Mouse (Mus musculus) thymus, postnatal 0 days (tissue): Measurements from ENCODE around the gene Smco1. TPM values are rescaled to one million over a fixed set of nuclear protein-coding genes. Genes with fewer than 3 reads are reported as not detected.
"Not testable (repeated sequence)": the region's sequence is repeated elsewhere in the genome, so short reads cannot be mapped to it uniquely, and the experiment has no call there.

Experiments
- DNase-seq: peaks from one replicate; pipeline ENCODE4 v3.0.0-alpha.2; 2015; ENCODE audit warnings: low spot score
- polyA plus RNA-seq: library from polyadenylated mRNA; unstranded; fragments of >200 nt; fragmentation: Nextera tagmentation; extraction: Ambion mirVana; gene quantifications from 2 replicates; pipeline ENCODE4 v1.2.1, GENCODE M21; 2015

Gene Smco1
- polyA plus RNA-seq, result not detected in 2 replicates

DNA sequence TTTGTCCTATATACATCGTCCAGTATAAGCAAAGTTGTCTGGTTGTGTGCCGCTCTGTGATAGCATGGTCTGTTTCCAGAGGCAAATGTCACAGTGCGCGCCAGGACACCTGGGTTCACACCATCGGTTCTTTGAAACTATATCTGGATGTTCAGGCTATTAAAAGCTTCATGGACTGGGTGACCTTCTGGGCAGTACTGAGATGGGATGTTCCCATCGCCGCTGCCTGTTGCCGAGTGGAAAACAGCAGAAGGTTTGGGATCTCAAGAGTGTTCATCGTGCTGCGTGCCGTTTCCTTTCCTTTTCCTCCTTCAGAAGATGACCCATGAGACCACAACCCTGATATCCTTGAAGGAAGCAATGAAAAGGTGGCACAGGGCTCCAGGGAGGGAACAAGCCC lies at the start of gene Smco1:
Gene Smco1, plus strand, starts transcription at position 178 of the 400 bp plus-strand sequence.
- DNase-seq, result no peak

DNA sequence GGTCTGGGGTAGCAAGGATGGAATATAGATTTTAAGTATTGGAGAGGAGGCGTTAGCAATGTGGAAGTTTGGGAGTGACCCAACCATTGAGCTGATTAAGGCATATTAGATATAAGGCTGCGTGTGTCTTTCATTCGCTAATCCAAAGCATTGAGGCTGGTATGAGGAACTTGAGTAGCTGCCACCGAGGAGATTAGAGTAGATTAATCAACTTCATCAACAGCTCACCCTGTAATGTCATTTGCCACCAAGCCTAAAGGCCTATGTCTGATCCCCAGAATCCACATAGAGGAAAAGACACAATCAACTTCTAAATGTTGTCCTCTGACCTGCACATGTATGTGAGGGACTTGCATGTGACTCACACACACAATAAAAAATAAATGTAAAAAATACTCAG lies 49.5 kb upstream of the Smco1 start:
- no peak for DNase-seq

DNA sequence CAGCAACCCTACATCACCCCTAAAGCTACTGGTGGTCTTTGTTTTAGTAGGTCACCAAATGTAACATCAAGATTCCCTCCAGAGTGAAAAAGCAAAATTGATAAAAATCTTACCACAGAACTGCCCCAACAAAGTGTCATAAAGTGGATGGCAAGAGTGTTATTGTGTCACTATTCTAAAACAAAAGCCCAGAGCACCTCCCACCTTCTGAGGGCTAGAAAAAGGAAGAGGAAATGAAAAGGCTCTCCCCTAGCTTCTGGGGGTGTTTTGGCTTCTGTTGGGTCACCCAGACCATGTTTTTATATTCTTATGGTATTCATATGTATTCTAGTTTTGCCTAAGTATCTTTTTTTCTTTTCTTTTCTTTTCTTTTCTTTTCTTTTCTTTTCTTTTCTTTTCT lies 48.9 kb upstream of the Smco1 start:
- no peak for DNase-seq

DNA sequence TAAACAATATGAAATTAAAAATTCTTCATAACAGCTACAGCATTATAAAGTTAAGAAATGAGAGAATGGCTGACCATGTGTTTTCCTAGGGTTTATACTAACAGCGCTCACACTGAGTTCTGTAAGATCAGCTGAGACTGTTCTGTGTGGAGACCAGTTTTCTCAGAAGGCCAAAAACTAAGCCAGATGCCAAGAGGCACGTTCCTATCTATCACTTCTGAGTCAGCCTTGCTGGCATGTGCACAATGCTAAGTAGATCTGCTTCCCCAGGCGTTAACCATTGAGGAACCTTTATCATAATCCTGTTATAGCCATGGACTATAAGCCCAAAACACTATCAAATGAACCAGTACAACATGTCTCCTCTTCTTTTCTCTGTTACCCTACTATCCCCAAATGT lies 39.2 kb upstream of the Smco1 start:
- DNase-seq, result not testable (repeated sequence)

DNA sequence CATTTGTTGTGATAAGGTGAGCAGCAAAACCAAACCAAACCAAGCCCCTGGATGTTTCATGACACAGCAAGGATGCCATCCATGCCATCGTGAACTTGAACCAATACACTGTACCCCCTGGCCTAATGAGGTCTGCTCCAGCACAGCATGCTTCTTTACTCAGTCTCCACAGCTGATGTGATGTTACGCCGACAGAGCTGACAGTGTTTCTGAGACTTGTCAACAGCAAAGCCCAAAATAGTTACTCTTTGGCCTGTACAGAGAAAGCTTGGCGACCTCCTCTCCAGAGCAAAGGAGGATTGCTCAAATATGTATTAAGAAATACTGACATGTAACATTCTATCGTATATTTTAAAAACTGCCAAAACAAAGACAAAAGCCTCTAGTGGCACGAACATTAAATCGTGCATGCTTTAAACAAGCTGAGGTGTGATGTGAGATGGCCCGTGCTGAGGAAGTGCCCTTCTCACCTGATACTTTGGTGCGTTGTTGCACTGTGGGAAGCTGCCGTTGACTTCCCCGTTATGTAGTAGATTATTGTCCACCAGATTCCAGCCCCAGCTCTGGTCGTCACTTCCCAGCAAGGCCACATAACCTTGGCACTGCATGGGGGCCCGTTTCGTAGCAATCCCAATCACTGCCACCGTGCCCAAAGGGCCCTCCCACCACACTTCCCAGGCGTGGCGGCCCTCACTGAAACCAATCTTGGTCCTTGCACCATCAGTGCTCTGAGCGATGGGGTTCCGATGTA lies 33.2 kb upstream of the Smco1 start:
- DNase-seq, result no peak

DNA sequence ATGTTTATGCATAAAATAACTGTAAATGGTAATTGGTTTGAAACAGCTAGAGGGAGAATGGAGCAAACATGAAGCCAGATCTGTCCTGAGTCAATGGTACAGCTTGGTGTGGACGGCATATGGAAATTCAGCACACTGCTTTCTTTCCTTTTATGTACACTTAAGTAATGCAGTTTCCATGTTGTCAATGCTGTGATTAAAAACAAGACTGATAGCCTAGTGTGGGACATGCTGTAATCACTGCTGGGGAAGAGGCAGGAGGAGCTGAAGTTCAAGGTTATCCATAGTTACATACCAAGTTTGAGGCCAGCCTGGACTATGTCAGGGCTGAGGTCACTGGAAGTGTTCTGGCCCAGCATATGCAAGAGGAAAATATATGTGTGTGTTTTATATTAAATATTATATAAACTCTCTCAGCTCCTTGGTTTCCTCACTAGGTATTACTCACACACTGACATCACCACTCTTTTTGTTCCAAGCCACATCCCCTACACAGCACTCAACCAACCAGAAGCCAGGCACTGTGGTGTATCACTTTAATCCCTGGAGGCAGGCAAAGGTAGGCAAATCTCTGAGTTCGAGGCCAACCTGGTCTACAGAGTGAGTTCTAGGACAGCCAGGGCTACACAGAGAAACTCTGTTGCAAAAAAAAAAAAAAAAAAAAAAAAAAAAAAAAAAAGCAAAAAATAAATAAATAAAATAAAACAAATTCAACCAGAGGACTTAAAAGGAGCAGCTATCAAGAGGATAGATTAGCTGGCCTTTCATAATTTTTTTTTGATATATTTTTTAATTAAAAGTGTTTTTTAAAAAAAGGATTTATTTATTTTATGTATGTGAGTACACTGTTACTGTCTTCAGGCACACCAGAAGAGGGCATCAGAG lies 31.6 kb upstream of the Smco1 start:
- DNase-seq, result no peak

DNA sequence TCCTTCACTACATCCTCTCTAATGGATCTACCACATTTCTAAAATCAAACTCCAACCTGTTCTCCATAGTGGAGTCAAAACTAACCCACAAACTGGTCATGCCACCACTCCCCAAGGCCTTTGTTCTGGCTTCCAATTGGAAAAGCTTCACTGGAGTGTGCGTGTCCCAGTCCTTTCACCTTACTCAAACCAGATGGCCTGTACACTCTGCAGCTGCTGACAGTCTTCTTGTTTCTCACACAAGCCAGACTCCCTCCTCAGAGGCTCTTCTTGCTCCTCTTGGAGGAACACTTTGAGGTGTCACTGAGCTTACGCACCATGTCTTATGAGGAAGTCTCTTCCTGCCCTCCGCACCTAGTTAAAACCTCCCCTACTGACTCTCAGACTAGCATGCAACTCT lies 27.4 kb upstream of the Smco1 start:
- DNase-seq, result no peak

DNA sequence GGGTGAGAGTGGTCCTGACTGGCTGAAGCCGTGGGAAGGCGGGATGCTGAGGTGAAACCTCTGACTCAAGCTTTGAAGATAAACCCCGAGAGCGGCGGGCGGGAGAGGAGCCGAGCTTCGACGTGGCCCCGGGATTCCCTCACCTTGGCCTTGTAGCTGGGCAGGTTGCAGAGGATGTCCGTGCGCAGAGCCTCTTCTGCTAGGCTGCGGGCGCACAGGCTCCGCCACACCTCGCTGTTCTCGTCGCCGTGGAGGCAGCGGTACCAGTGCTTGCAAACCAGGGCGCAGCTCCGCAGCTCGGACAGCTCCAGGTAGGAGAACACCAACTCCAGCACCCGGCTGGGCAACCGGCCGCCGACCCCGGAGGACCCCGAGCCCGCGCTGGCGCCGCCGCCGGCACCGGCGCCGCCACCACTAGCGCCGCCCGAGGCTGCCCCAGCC lies 24.9 kb upstream of the Smco1 start:
- peak; percentile 37 for DNase-seq

DNA sequence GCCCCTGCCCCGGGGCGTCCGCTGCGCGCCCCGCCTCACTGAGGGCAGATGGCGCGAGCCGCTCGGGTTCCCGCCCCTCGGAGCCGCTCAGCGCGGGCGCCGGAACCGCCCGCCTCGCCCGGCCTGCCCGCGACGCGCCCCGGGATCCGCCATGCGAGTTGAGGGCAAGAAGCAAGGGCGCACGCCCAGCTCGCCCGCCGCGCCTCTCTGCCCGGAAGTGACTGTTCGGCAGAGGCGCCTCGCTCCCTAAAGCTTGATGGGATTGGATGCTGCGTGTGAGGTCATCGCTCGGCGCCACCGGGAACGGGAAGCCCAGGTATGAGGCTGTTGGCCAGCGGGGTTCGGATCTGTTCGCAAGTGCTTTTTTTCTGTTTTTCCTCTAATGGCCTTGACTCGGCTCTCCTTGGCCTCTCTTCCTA lies 24.3 kb upstream of the Smco1 start, which contains the start of the genes Fbxo45 and Wdr53:
Gene Fbxo45, minus strand, starts transcription at position 207 of the 419 bp plus-strand sequence.
Gene Wdr53, plus strand, starts transcription at position 276 of the 419 bp plus-strand sequence.
- peak; percentile 95 for DNase-seq

DNA sequence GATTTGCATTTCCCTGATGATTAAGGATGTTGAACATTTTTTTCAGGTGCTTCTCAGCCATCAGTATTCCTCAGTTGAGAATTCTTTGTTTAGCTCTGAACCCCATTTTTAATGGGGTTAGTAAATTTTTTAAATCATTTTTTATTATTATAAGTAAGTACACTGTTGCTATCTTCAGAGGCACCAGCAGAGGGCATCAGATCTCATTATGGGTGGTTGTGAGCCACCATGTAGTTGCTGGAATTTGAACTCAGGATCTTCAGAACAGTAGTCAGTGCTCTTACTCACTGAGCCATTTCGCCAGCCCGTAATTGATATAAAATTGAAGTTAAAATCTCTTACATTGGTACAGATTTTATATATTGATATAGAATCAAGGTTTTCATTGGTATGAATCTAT lies 7.0 kb upstream of the Smco1 start:
- peak; percentile 39 for DNase-seq

DNA sequence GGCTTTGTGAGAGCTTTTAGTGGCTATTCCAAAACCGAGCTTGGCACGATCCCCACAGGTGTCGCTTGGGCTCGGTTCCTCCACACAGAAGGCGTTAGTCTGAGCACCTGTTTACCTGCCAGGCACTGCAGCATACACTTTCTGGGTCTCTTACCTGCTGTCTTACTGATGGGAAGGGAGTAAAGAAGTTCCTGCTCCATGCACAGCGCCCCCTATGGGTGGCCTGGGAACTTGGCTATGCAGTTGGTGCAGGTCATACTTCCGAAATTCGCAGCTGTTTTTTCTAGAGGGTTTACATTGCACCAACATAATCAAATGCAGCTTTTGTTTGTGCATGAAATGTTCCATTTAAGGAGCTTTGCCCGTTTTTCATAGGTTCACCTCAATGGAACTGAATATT lies 2.1 kb downstream of the Smco1 start:
- DNase-seq, result peak; percentile 35

DNA sequence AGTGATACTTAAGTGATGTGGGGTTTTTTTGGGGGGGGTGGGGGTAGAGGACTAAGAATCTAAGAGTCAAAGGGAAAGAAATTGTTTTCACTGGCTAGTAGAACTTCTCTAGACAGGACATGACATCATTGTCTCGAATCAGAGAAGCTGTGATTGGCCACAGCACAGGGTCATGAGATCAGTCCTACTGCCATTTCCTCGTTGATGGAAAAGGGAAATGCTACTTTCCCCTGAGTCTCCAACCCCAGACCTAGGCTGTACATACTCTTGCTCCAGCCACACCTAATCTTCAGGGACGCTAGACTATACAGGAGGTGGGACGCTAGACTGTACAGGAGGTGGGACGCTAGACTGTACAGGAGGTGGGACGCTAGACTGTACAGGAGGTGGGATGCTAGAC lies 3.8 kb downstream of the Smco1 start:
- no peak for DNase-seq

DNA sequence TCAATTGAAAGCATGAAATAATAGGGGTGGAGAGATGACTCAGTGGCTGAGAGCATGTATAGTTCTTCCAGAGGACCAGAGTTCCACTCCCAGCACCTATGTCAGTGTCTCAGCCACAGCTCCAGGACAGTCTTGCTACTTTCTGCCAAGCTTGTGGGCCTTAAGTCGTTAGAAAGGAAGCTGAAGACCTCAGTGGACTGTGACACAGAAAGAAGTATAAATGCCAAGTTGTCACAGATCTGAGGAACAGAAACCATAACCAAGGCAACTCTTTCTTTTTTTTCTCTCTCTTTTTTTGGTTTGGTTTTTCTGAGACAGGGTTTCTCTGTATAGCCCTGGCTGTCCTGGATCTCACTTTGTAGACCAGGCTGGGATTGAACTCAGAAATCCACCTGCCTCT lies 4.6 kb downstream of the Smco1 start:
- DNase-seq, result no peak

DNA sequence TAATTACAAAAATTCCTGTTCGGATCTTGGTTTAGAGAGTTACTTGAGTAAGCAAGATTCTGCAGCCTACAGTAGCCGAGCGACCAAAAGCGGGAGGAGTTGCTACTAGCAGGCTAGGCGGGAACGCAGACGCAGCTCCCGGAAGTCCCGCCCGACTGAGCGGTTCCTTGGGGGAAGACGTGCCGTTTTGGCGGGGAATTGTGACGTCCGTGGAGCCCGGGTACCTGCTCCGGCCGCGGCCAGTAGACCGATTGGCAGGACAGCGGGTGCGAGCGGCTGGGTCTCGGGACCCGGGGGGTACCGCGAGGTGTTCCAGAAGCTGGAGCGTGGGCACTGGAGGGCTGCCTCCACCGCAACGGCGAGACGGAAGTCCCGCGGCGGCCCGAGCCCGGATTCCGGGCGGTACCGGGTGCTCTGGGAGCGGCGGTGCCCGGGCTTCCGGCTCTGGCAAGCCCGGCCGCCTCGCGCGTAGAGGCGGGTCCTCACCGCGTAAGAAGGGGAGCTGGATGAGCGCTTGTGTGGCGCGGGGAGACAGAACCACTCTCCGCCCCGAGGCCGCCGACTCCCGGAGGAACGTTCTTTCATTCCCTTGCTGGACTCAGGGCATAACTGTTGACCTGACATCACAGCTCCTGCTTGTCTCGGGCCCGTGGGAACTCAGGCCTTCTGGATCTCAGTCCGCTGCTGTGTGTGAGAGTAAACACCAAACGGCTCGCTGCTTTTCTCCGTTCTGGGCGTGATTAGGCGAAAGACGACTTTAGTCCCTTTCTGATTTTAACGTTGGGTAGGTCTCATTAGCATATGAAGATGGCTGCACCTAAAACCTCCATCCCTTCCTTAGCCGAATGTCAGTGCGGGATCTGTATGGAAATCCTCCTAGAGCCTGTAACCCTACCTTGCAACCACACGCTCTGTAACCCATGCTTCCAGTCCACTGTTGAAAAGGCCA lies 6.3 kb downstream of the Smco1 start, which contains the start of gene Rnf168:
Gene Rnf168, plus strand, starts transcription at position 152 of the 949 bp plus-strand sequence.
- peak; percentile 84 for DNase-seq

DNA sequence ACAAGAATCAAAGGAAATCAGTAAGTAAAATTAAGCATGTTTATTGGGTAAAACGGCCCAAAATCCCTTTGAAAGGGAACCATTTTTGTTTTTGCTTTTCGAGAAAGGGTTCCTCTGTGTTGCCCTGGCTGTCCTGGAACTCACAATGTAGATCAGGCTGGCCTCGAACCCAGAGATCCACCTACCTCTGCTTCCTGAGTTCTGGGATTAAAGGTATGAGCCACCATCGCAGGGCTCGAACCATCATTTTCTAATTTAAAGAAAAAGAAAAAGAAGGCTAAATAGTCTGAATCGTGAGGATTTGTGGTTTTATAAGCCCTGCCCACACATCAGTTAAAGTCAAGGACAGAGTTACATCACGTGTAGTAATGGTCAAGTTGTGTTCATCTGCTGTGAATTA lies 7.1 kb downstream of the Smco1 start:
- DNase-seq, result no peak

DNA sequence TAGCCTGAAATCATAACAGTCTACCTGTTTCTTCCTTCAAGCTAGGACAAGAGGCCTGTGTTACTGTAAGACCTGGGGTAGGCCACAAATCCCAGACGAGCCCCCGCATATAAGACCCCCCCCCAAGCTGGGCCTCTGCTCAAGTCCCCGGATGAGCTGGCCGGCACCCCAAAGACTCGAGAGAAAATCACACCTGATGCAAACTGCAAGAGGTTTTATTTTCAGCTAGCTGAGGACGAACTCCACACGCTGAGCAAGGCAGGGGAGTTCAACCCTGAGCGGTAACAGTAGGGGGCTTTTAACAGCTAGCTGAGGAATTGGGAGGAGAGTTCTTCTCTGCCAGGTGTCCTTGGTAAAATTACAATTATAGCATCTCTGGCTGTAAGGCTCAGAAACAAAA lies 8.9 kb downstream of the Smco1 start:
- no peak for DNase-seq

DNA sequence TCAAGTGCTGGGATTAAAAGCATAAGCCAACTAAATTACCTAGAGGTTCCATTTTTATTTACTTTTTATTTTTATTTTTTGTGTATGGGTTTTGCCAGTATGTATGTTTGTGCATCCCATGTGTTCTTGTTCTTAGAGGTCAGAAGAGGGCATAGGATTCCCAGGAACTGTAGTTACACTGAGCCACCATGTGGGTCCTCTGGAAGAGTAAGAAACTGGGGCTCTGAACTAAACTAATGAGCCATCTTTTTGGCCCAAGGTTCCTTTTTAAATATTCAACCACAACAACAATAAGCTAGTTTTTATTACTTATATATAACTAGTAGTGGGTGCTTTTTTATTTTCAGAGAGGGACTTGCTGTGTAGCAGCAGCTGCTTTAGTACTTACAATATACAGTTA lies 11.3 kb downstream of the Smco1 start:
- DNase-seq, result no peak

DNA sequence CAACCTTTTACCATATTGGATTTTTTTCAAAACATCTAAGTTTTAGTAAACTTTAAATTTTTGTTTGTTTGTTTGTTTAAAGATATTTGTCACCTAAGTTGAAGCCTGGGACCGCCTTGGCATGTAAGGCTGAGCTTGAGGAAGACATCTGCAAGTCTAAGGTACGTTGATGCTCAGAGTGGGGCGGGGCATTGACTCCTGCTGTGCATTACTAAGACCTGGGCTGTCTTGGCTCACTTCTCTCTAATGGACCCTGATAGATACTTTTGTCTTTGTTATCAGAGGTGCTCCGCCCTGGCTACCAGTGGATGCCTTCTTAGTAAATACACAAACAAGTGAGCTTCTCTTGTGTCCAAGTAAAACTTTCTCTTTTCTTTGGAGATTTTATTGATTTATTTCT lies 20.6 kb downstream of the Smco1 start:
- no peak for DNase-seq

DNA sequence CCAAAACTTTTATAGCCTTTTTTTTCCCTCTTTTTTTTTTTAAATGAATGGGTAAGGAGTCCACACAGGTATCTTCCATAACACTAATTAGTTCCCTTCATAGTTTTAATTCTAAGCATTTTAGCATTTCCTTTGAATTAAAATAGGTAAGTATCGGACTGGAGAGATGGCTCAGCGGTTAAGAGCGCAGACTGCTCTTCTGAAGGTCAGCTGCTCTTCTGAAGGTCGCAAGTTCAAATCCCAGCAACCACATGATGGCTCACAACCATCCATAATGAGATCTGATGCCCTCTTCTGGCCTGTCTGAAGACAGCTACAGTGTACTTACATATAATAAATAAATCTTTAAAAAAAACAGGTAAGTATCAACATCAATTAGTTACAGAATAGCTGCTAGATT lies 28.3 kb downstream of the Smco1 start:
- not testable (repeated sequence) for DNase-seq

DNA sequence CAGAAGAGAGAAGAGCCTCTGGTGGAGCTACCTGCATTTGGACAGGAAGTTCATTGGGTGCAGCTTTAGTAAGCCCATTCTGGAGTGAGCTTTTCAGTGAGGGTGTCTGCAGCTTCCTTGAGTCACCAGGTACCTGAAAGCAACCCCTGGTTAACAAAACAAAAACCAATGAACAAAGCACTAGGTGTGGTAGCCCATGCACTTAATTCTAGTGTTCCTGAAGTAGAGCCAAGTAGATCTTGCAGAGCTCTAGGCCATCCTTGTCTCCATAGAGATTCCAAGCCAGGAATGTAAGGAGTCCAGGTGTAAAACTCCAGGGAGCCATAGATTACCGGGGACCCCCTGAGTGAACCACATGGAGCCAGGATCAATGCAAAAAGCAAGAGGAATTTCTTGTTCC lies 31.8 kb downstream of the Smco1 start:
- DNase-seq, result no peak

DNA sequence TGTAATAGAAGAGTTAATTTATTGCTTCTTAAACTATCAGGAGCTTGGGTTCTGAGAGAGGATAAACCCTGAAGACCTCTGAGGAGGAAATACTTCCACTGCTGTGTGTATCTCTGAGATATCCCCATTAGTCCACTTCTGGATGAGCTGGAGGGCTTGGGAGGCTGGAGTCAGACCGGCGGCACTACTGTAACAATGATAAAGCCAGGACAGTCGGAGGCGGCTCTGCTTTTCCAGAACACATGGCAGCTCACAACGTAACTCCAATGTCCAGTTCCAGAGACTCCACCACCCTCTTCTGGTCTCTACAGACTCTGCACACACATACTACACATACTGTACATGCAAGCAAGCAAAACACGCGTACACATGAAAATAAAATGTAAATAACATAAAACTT lies 32.6 kb downstream of the Smco1 start:
- DNase-seq, result no peak
